Comparison of ENCODE assay signal across 17 mouse cellular contexts in the genomic region with DNA sequence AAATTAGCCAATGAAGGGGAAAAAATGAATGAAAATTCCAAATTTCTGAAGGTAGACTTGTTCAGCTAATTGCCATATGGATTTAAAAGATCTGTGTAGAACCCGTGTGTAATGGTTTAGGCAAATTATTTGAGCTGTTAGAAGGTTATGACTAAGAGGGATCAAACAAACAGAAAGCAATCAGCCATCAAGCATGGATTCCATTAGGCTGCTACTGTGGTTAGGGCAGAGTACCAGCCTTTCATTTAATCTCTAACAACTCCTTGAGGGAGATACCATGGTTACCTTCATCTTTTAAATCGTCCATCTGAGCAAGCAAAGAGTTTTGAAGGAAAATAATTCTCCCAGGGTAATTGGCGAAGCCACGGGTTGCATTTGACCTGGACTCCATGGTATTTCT.
DNase-seq lines count a peak whose midpoint lies in the region; ATAC-seq lines count a peak whose summit lies in the region.
"Had no signal": no experiment of that assay in that cellular context is flagged by ENCODE, and none has a peak within 500 bp of the region (broad histone marks: within the 10 kb centered on the region; RNA-seq: fewer than 3 reads in every experiment).

No protein-coding gene starts in this region.

- no peak overlapping the region for H3K4me2 ChIP-seq in hindbrain, embryonic 13.5 days
- 0 out of 2 replicates have a peak overlapping the region, but pooled peaks have one; percentile 13 for H3K4me2 ChIP-seq in forebrain, embryonic 12.5 days
- peak overlapping the region; percentile 46 for H3K4me2 ChIP-seq in hindbrain, embryonic 15.5 days
- H3K4me2 ChIP-seq in midbrain, embryonic 16.5 days (ENCODE audit: low read length) = peak overlapping the region; percentile 35
- H3K4me2 ChIP-seq in heart, embryonic 11.5 days = no peak overlapping the region
- H3K4me2 ChIP-seq: embryonic facial prominence, embryonic 12.5 days; limb, embryonic 12.5 days; liver, embryonic 13.5 days; lung, embryonic 14.5 days had no signal

- no peak for ATAC-seq in hindbrain, embryonic 13.5 days (ENCODE audit: low FRiP score)
- peak; percentile 36; the same call in 1 of the 2 replicates for ATAC-seq in forebrain, embryonic 12.5 days (ENCODE audit: low FRiP score)
- ATAC-seq in hindbrain, embryonic 15.5 days (ENCODE audit: low FRiP score, low read depth) = no peak
- ATAC-seq in midbrain, embryonic 16.5 days = peak; percentile 76
- ATAC-seq in megakaryocyte, adult 5-6 weeks (ENCODE audit: poor library complexity, severe bottlenecking) = no peak
- no peak for ATAC-seq in heart, embryonic 11.5 days (replicated peaks; ENCODE audit: insufficient number of reproducible peaks, low FRiP score, low TSS enrichment)

- no peaks in the 10 kb centered on the region for H3K9me3 ChIP-seq in hindbrain, embryonic 13.5 days
- H3K9me3 ChIP-seq in hindbrain, embryonic 10.5 days = no peaks in the 10 kb centered on the region
- no peaks in the 10 kb centered on the region for H3K9me3 ChIP-seq in forebrain, embryonic 12.5 days
- no peaks in the 10 kb centered on the region for H3K9me3 ChIP-seq in hindbrain, embryonic 15.5 days
- H3K9me3 ChIP-seq in midbrain, embryonic 16.5 days (replicated peaks; ENCODE audit: control insufficient read depth, low read length, poor library complexity, severe bottlenecking) = no peaks in the 10 kb centered on the region
- H3K9me3 ChIP-seq in heart, embryonic 11.5 days (replicated peaks; ENCODE audit: control insufficient read depth, low read length) = no peaks in the 10 kb centered on the region
- H3K9me3 ChIP-seq: embryonic facial prominence, embryonic 12.5 days; limb, embryonic 12.5 days; liver, embryonic 13.5 days had no signal

- no peak overlapping the region for H3K4me3 ChIP-seq in hindbrain, embryonic 13.5 days
- H3K4me3 ChIP-seq in hindbrain, embryonic 10.5 days = no peak overlapping the region
- H3K4me3 ChIP-seq in forebrain, embryonic 12.5 days (replicated peaks) = no peak overlapping the region
- no peak overlapping the region for H3K4me3 ChIP-seq in hindbrain, embryonic 15.5 days
- H3K4me3 ChIP-seq in midbrain, embryonic 16.5 days (ENCODE audit: low read depth, low read length) = no peak overlapping the region
- no peak overlapping the region for H3K4me3 ChIP-seq in heart, embryonic 11.5 days (ENCODE audit: low read depth, low read length)
- H3K4me3 ChIP-seq: embryonic facial prominence, embryonic 12.5 days; erythroblast, embryonic 14.5 days; limb, embryonic 12.5 days; liver, embryonic 13.5 days had no signal

- no peaks in the 10 kb centered on the region for H3K27me3 ChIP-seq in hindbrain, embryonic 13.5 days
- no peaks in the 10 kb centered on the region for H3K27me3 ChIP-seq in hindbrain, embryonic 10.5 days (ENCODE audit: insufficient read depth, poor library complexity, severe bottlenecking)
- H3K27me3 ChIP-seq in forebrain, embryonic 12.5 days = no peaks in the 10 kb centered on the region
- H3K27me3 ChIP-seq in hindbrain, embryonic 15.5 days = no peaks in the 10 kb centered on the region
- no peaks in the 10 kb centered on the region for H3K27me3 ChIP-seq in midbrain, embryonic 16.5 days (ENCODE audit: control insufficient read depth, insufficient read depth, low read depth, low read length)
- H3K27me3 ChIP-seq in heart, embryonic 11.5 days (ENCODE audit: control insufficient read depth, insufficient read depth, low read length) = no peaks in the 10 kb centered on the region
- H3K27me3 ChIP-seq: embryonic facial prominence, embryonic 12.5 days; limb, embryonic 12.5 days; liver, embryonic 13.5 days had no signal

- no peaks in the 10 kb centered on the region for H3K36me3 ChIP-seq in hindbrain, embryonic 13.5 days
- H3K36me3 ChIP-seq in hindbrain, embryonic 10.5 days = no peaks in the 10 kb centered on the region
- no peaks in the 10 kb centered on the region for H3K36me3 ChIP-seq in forebrain, embryonic 12.5 days (replicated peaks)
- H3K36me3 ChIP-seq in hindbrain, embryonic 15.5 days = no peaks in the 10 kb centered on the region
- H3K36me3 ChIP-seq in midbrain, embryonic 16.5 days (ENCODE audit: control insufficient read depth, insufficient read depth, low read length) = no peaks in the 10 kb centered on the region
- no peaks in the 10 kb centered on the region for H3K36me3 ChIP-seq in heart, embryonic 11.5 days (ENCODE audit: control insufficient read depth, insufficient read depth, low read length)
- H3K36me3 ChIP-seq: embryonic facial prominence, embryonic 12.5 days; G1E; limb, embryonic 12.5 days; liver, embryonic 13.5 days had no signal

- H3K27ac ChIP-seq in hindbrain, embryonic 13.5 days = 0 out of 2 replicates have a peak overlapping the region, but pooled peaks have one; percentile 36
- H3K27ac ChIP-seq in hindbrain, embryonic 10.5 days = no peak overlapping the region
- H3K27ac ChIP-seq in forebrain, embryonic 12.5 days = no peak overlapping the region
- no peak overlapping the region for H3K27ac ChIP-seq in hindbrain, embryonic 15.5 days (replicated peaks)
- H3K27ac ChIP-seq in midbrain, embryonic 16.5 days (ENCODE audit: low read length) = no peak overlapping the region; the same call in 1 of the 2 replicates
- H3K27ac ChIP-seq in heart, embryonic 11.5 days (ENCODE audit: low read depth, low read length) = no peak overlapping the region
- H3K27ac ChIP-seq: embryonic facial prominence, embryonic 12.5 days; limb, embryonic 12.5 days; liver, embryonic 13.5 days had no signal

- DNase-seq in hindbrain, embryonic 10.5 days (ENCODE audit: low spot score) = no peak
- no peak for DNase-seq in layer of hippocampus, adult 9-11 months
- DNase-seq: gastrocnemius, postnatal 25 days; liver, embryonic 13.5 days; spleen, adult 18-20 months; thymus, postnatal 25 days had no signal

- no peak overlapping the region for H3K9ac ChIP-seq in hindbrain, embryonic 13.5 days
- H3K9ac ChIP-seq in forebrain, embryonic 12.5 days = no peak overlapping the region
- no peak overlapping the region for H3K9ac ChIP-seq in hindbrain, embryonic 15.5 days
- no peak overlapping the region for H3K9ac ChIP-seq in midbrain, embryonic 16.5 days (ENCODE audit: low read depth, low read length)
- no peak overlapping the region for H3K9ac ChIP-seq in heart, embryonic 11.5 days (ENCODE audit: low read depth, low read length)
- H3K9ac ChIP-seq: embryonic facial prominence, embryonic 12.5 days; limb, embryonic 12.5 days; liver, embryonic 13.5 days; lung, embryonic 14.5 days had no signal

- WGBS in hindbrain, embryonic 13.5 days = 72% methylated on average over 4 of the region's 4 CpGs
- WGBS in hindbrain, embryonic 10.5 days = 86% methylated on average over 4 of the region's 4 CpGs
- WGBS in forebrain, embryonic 12.5 days = 63% methylated on average over 4 of the region's 4 CpGs
- 69% methylated on average over 4 of the region's 4 CpGs for WGBS in hindbrain, embryonic 15.5 days
- 40% methylated on average over 4 of the region's 4 CpGs for WGBS in midbrain, embryonic 16.5 days
- 75% methylated on average over 4 of the region's 4 CpGs for WGBS in heart, embryonic 11.5 days (ENCODE audit: insufficient replicate concordance)

- H3K4me1 ChIP-seq in hindbrain, embryonic 13.5 days (replicated peaks) = peaks cover 6% of the 10 kb centered on the region
- H3K4me1 ChIP-seq in hindbrain, embryonic 10.5 days (replicated peaks) = no peaks in the 10 kb centered on the region
- H3K4me1 ChIP-seq in forebrain, embryonic 12.5 days = peaks cover 9% of the 10 kb centered on the region
- peaks cover 10% of the 10 kb centered on the region for H3K4me1 ChIP-seq in hindbrain, embryonic 15.5 days (replicated peaks)
- peaks cover 5% of the 10 kb centered on the region for H3K4me1 ChIP-seq in midbrain, embryonic 16.5 days (ENCODE audit: control insufficient read depth, insufficient read depth, low read length)
- no peaks in the 10 kb centered on the region for H3K4me1 ChIP-seq in heart, embryonic 11.5 days (ENCODE audit: control insufficient read depth, insufficient read depth, low read length)
- H3K4me1 ChIP-seq: embryonic facial prominence, embryonic 12.5 days; limb, embryonic 12.5 days; liver, embryonic 13.5 days had no signal

Comparison
In these comparisons a context has a peak if more than half of its experiments do, and no peak if none do; other contexts are left out.
1. H3K4me2 ChIP-seq: peak in forebrain, embryonic 12.5 days (single experiment), hindbrain, embryonic 15.5 days (single experiment) and midbrain, embryonic 16.5 days (single experiment); none in hindbrain, embryonic 13.5 days (single experiment) and heart, embryonic 11.5 days (single experiment).
2. ATAC-seq: peak in forebrain, embryonic 12.5 days (single experiment) and midbrain, embryonic 16.5 days (single experiment); none in hindbrain, embryonic 13.5 days (single experiment), hindbrain, embryonic 15.5 days (single experiment), megakaryocyte, adult 5-6 weeks (single experiment) and heart, embryonic 11.5 days (single experiment).